Comparison of ENCODE assay signal across 11 mouse cellular contexts in genomic region chr12:71976361-71976960, GRCm38 (mm10).
A peak's percentile ranks its signal among the peaks of the same experiment; 100 is the strongest.
DNase-seq lines count a peak whose midpoint lies in the region; ATAC-seq and TF ChIP-seq lines count a peak whose summit lies in the region.
"Had no signal": no experiment of that assay in that cellular context is flagged by ENCODE, and none has a peak within 500 bp of the region (broad histone marks: within the 10 kb centered on the region; RNA-seq: fewer than 3 reads in every experiment).

No protein-coding gene starts in this region.

- no peaks in the 10 kb centered on the region for H3K9me3 ChIP-seq in heart, postnatal 0 days (replicated peaks; ENCODE audit: control insufficient read depth, low read length)

- H3K4me2 ChIP-seq in heart, postnatal 0 days (ENCODE audit: low read depth, low read length) = no peak overlapping the region

- peaks cover 71% of the 10 kb centered on the region for H3K36me3 ChIP-seq in heart, postnatal 0 days (replicated peaks; ENCODE audit: control insufficient read depth, insufficient read depth, low read length)

- no peak for TF ChIP-seq EP300 in heart, postnatal 0 days (IDR thresholded peaks at IDR 0.05; ENCODE audit: low read depth)

- no peak for TF ChIP-seq CTCF in heart, postnatal 0 days (IDR thresholded peaks at IDR 0.05; ENCODE audit: low read depth)

- no peak overlapping the region for H3K4me3 ChIP-seq in heart, postnatal 0 days (ENCODE audit: low read depth, low read length)
- H3K4me3 ChIP-seq: erythroblast, embryonic 14.5 days had no signal

- H3K9ac ChIP-seq in heart, postnatal 0 days (replicated peaks; ENCODE audit: low read depth, low read length) = peak overlapping the region; percentile 41; the same call in 1 of the 2 replicates

- ATAC-seq in heart, postnatal 0 days (ENCODE audit: insufficient read depth, low read depth) = no peak
- ATAC-seq: Patski had no signal

- H3K27me3 ChIP-seq in heart, postnatal 0 days (ENCODE audit: control insufficient read depth, insufficient read depth, low read length) = no peaks in the 10 kb centered on the region
- H3K27me3 ChIP-seq: Patski had no signal

- WGBS in heart, postnatal 0 days = 37% methylated on average over 7 of the region's 7 CpGs

- peak; percentile 57 for DNase-seq in adrenal gland, adult 2 months
- DNase-seq in adrenal gland, postnatal 4 days (ENCODE audit: low spot score in 2 of 2) = no peak
- peak; percentile 19 for DNase-seq in kidney, adult 18-20 months
- DNase-seq in kidney, postnatal 14 days = no peak
- DNase-seq in Muller cell, postnatal 12 days (ENCODE audit: inconsistent ontology term) = peak; percentile 42
- DNase-seq in heart, postnatal 0 days (ENCODE audit: low spot score) = no peak
- DNase-seq in thymus, postnatal 14 days = no peak
- no peak for DNase-seq in right cerebral cortex, postnatal 25 days
- DNase-seq: cerebellum, adult 18-20 months had no signal

- H3K4me1 ChIP-seq in heart, postnatal 0 days (ENCODE audit: control insufficient read depth, insufficient read depth) = peaks cover 63% of the 10 kb centered on the region

- peak overlapping the region; percentile 76 for H3K27ac ChIP-seq in heart, postnatal 0 days (ENCODE audit: low read depth)

Comparison
In these comparisons a context has a peak if more than half of its experiments do, and no peak if none do; other contexts are left out.
1. DNase-seq: peak in adrenal gland, adult 2 months (single experiment), kidney, adult 18-20 months (single experiment) and Muller cell, postnatal 12 days (single experiment); none in adrenal gland, postnatal 4 days (0 of 2), kidney, postnatal 14 days (single experiment), heart, postnatal 0 days (single experiment), thymus, postnatal 14 days (single experiment) and right cerebral cortex, postnatal 25 days (single experiment).